Mouse (Mus musculus): ENCODE measurements around the gene Krtap28-13. TPM values are rescaled to one million over a fixed set of nuclear protein-coding genes. Genes with fewer than 3 reads are reported as not detected.

Gene Krtap28-13
- total RNA-seq (2023; ENCODE audit: inconsistent age), result not detected in 4 replicates

GRCm38 (mm10) chr1:83060643-83061042, at the start of gene Krtap28-13:
Krtap28-13 (plus strand) TSS chr1:83060930.

DNA sequence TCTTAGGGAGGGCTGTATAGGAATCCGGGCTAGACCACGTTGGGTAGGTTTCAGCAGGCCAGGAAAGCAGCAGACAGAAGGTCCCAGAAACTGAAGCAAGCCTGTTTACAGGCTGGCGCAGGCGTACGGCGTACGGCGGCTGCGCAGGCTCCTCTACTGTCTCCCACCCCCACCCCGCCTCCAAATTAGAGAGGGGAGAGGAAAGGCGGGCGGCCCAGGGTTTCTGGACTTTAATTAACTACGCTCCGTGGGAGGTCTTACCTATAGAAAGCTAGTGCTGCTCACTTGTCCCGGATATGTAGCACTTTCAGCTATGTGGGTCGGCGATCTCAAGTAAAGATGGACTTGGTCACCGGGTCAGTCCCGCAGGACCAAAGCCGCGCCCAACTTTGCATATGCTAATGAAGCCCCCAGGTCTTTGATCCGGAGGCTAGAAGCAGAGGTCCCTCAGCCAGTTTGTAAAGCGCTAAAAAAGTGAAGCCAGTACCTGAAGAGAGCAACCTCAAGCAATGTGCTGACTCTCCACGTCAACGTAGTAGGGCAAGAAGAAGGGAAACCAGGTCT, 22.5 kb upstream of the Krtap28-13 start, which contains the start of gene Slc19a3:
TSS of gene Slc19a3 (minus strand) at position 340 of the 564 bp plus-strand sequence.

DNA sequence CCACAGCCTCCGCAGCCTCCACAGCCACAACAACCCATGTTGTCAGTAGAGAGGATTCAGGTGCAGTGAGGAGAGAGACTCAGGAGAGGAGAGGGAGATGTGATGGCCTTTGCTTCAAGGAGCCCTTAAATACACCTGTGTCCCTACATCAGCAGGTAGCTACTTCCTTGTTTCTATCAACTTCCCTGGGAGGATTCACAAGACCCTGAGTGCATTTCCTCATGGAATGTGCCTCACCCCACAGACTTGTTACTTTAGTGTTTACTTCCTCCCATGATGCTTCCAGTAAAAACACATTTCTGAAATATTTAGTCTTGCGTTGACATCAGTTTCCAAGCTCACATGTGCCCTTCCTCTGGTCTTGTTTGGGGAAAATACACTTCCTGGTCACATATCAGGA, 18.4 kb upstream of the Krtap28-13 start, which contains the start of gene Krtap28-10:
TSS of gene Krtap28-10 (minus strand) at position 101 of the 400 bp plus-strand sequence.

GRCm38 (mm10) chr1:83044882-83045427, 15.8 kb upstream of the Krtap28-13 start, which contains the start of gene Gm47969:
Gm47969 (plus strand) TSS chr1:83044932.

DNA sequence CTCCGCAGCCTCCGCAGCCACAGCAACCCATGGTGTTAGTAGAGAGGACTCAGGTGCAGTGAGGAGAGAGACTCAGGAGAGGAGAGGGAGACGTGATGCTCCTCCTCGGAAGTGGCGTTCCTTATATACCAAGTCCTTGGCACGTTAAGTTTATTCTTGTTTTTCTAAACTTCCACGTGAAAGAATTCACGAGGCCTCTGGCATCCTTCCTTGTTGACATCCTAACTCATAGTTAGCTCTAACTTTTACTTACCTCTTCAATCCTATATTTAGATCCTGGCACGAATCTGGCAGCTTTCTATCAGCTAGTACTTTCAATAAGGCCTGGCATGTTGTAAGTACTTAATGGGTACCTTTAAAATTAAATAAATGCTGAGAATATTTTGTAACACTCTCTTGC, 1.5 kb upstream of the Krtap28-13 start, which contains the start of gene A030005K14Rik:
TSS of gene A030005K14Rik (minus strand) at position 101 of the 400 bp plus-strand sequence.

Other genes starting within 250 kb of the Krtap28-13 start
- gene Agfg1, start 221.4 kb upstream of the Krtap28-13 start, total RNA-seq (2023; ENCODE audit: inconsistent age), result 55.5 to 56.8 TPM (median 56.2 TPM) in 4 replicates
- 1.6 to 2.7 TPM (median 1.8 TPM) in 3 of 4 replicates, not detected in the other for gene A030005L19Rik, start 147.6 kb upstream of the Krtap28-13 start, total RNA-seq (2023; ENCODE audit: inconsistent age)
- gene A030014E15Rik, start 136.0 kb upstream of the Krtap28-13 start, total RNA-seq (2023; ENCODE audit: inconsistent age), result not detected in 4 replicates
- gene Gm6217, start 129.5 kb upstream of the Krtap28-13 start, total RNA-seq (2023; ENCODE audit: inconsistent age), result not detected in 4 replicates
- not detected in 4 replicates for gene A030003K21Rik, start 117.5 kb upstream of the Krtap28-13 start, total RNA-seq (2023; ENCODE audit: inconsistent age)
- not detected in 4 replicates for gene Gm7544, start 104.9 kb upstream of the Krtap28-13 start, total RNA-seq (2023; ENCODE audit: inconsistent age)
- not detected in 4 replicates for gene Gm47955, start 100.6 kb upstream of the Krtap28-13 start, total RNA-seq (2023; ENCODE audit: inconsistent age)
- not detected in 4 replicates for gene Gm47959, start 60.4 kb upstream of the Krtap28-13 start, total RNA-seq (2023; ENCODE audit: inconsistent age)
- not detected in 4 replicates for gene Slc19a3, start 22.5 kb upstream of the Krtap28-13 start, total RNA-seq (2023; ENCODE audit: inconsistent age)
- gene Krtap28-10, start 18.4 kb upstream of the Krtap28-13 start, total RNA-seq (2023; ENCODE audit: inconsistent age), result not detected in 4 replicates
- gene Gm47969, start 16.0 kb upstream of the Krtap28-13 start, total RNA-seq (2023; ENCODE audit: inconsistent age), result not detected in 4 replicates
- not detected in 4 replicates for gene A030005K14Rik, start 1.6 kb upstream of the Krtap28-13 start, total RNA-seq (2023; ENCODE audit: inconsistent age)
- gene Ccl20, start 55.8 kb downstream of the Krtap28-13 start, total RNA-seq (2023; ENCODE audit: inconsistent age), result not detected in 4 replicates
- gene Daw1, start 98.8 kb downstream of the Krtap28-13 start, total RNA-seq (2023; ENCODE audit: inconsistent age), result not detected in 4 replicates